Mouse (Mus musculus) monocyte, adult 2 months (primary cell): ENCODE results near the gene Lrmda.

Source experiments
- DNase-seq, 2 experiments: peaks; one replicate each; pipeline ENCODE4 v3.0.0; 2022; ENCODE audit warnings: low spot score in 2 of 2, low read depth in 1 of 2

The Lrmda gene

DNA sequence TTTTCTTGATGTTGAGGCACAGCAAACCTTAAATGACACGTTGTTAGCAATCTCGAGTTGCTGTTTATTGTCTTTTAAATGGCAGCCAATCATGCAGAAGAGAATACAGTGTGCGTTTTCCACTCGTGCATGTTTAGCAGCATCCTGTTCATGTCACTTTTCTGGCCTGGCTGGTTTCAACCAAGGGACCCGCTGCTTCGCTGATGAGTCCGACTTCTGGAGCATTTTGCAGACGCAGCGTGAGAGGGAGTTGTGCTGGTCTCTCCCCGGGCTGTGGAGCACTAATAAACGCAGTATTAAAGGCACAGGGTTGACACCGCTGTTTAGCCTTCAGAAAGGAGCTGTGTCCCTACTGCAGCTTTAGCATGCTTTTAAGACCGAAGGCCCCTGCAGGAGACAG is 133.2 kb downstream of the Lrmda start:
- DNase-seq, result no peak

DNA sequence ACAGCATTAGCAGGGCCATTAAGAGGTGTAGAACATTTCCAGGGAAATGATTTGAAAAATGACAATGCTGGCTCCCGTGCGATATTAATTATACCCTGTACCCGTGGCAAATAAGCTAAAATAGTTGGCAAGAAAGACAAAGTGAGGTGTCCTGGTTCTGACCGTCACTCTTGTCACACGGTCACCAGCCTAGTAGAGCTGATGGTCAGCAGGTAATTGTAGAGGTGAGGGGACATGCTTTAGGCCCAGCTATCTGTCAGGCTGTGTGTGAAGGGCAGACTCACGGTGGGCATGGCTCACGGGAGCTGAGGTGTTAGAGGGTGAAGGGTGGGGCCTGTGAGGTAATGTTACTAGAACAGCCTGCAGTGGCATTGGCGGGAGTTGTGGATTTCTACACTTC is 134.6 kb downstream of the Lrmda start:
- DNase-seq, result no peak

DNA sequence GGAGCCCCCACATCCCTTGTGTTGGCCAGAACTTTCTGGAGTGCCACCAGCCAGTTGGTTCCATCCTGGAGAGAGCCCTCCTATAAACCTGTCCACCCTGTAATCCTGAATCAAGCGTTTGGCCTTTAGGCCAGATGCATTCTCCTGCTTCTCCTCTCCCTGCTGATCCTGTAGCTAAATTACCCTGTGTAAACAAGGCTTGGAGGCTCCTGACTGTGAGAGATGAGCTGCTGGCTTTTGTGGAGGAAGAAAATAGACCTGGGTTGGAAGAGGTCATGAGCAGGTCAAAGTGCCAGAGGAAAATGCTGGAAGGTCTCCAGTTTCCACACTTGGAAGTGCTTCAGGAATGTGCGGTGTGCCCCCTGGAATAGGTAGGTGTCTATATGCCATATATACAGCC is 135.5 kb downstream of the Lrmda start:
- no peak for DNase-seq

DNA sequence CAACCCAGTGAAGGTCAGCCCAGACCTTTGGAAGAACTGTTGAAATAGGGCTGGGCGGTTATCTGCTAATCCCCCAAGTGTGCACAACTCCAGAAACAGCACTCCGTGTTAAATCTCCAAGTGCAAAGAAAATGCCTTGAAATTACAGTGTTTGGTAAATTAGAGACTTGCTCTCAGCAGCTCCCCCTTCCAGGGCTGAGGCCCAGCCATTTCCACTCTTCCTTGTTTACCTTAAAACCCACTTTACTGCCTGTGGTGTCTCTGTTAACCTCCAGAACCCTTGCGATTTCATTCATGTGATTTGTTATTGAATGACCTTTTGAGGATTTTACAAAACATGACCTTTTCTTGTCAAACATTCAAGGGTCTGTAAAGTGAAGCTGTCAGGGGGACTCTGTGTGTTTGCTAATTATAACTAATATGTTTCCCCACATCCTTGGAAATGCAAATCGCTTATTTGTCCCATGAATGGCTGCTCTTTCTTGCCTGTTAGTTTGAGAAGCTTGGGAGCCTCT is 136.1 kb downstream of the Lrmda start:
- no peak for DNase-seq

DNA sequence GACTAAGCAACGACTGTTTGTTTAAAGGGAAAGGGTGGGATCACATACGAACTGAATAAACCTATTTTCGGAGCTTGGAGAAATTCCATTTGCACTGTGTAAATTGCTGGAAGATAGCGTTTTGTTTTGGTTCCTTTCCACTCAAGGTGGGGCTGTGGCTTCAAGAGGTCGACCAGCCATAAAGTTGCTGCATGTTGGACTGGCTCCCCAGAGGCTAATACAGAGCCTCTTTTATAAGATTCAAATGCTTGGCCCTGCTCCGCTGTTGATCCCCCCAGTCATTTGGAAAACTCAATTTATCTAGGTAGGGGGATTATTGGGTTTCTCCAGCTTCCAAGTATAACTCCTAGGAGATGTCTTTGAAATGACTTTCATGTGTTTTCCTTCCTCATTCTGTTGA is 137.5 kb downstream of the Lrmda start:
- no peak for DNase-seq

DNA sequence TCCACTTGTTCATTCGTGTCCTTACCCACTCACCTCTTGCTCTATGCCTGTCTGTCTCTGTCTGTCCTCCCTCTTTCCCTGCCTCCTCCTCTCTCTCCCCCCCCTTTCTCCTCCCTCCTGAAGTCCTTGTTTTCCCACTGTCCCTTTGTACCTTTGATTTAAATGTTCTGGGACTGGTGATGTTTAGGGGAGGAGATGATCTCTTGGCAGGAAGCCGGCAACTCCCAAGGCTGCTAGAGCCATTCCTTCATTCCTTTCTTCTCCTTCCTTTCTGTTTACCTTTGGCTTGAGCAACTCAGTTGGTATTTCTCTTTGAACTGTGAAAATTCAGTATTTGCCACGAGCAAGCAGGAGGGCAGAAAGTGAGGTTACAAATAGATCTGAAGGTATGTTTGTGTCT is 141.9 kb downstream of the Lrmda start:
- no peak for DNase-seq

DNA sequence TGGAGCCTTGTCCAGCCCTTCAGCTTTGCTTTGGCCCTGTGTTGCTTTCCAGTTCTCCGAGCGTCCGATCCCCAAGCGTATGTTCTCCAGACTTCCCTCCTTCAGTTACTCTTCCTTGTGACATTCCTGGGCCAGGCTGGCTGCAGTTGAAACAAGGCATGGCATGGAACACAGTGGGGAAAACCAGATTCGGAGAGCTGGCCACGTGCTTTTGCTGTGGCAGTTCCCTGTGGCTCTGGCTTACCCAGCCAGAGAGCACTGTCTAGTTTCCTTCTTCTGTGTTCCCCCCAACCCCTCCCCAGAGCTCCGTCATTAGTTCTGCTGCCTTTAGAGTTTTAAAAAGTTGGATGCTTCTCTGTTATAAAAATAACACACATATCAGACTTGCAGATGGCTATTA is 147.8 kb downstream of the Lrmda start:
- no peak for DNase-seq

DNA sequence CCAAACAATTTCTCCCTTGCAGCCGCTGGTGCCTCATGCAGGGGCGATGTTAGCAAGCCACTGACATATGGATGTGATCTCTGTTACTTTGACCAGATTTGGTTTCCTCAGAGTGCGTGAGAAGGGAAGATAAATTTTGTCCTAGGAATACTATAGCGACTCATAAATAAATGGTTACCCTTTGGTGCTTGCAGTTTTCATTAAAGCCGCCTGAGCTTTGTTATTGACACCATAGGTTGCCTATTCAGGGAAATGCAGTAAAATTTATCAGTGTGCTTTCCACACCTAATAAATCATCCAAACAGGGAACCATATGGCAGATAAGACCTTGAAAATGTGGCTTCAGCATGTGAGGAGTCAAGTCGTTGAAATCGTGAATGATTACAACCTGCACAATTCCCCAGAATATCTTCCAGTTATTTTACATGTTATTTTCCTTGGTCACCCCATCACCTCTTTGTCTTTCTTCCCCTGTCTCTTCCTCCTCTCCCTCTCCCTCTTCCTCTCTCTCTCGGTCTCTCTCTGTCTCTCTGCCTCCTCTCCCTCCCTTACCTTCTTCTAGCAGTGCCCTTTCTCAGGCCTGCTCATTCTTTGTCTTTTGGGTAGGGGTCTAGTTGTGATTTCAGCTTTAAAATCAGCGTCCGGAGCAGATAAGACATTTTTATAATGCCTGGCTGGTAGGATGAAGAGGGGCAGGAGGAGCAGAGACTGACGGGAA is 148.7 kb downstream of the Lrmda start:
- no peak for DNase-seq

DNA sequence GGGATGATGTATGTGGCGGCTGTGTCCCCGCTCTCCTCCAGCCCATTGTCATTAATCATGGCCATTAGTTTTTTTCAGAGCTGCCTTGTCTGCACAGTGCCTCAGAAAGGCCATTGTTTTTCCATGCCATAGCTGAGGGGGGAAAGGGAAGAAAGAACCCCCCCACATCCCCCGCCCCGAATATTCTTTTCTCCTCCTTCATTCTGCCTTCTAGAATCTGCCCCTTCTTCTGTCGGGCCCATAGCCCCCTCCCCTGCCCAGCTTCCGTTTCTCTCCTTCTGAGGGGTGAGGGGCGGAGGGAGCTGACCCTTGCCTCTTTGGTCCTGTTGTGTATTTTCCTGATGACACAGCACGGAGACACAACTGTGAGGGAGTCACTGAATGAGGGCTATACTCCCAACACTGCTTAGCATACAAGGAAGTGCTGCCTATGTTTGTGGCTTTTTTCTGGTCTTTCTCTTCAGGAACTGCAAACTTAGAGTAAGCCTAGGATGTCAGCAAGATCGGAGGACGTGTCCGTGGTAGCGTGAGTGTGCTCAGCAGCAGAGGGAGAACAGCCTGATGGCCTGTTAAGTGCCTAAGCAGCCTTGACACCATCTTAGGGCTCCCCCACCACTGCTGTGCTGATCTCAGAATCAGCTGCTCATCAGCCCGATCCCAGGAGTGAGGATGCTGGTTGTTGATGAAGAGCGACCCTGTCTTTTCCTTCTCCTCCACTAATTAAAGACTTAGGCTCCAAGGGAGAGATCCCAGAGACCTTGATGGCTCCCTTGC is 149.5 kb downstream of the Lrmda start:
- no peak for DNase-seq

DNA sequence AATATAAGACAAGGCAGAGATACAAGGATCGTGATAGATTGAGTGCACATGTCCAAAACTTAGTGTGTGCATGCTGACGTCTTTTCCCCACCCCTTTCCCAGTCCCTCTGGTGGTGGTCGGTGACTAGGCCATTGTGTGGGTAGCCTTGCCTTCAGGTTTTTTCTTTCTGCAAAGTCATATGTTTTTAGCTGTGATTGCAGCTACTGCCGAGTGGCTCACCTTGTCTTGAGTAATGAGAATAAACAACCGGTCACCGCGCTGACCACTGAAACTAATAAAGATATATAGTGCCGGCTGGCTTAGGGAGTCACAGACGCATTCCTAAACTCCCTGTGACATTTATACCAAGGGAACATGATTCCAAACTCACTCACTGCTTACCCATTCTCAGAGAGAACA is 155.2 kb downstream of the Lrmda start:
- DNase-seq, result no peak

DNA sequence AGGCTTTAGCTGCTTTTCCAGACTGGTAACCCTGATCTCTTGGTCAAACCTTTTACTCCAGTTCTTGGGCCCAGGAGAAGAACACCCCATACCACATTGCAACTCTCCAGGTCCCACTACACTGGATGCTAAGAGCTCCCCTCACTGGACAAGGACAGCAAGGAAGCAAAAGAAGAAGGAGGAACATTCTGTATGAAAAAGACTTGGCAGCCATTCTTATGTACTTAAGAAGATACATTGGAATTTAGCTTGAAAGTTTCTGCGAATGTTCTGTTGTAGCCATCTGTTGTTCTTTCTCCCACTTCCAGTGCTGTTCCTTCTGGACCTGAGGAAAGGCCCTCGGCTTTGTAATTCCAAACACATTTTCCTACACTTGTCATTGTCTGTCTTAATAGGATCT is 160.2 kb downstream of the Lrmda start:
- no peak for DNase-seq

DNA sequence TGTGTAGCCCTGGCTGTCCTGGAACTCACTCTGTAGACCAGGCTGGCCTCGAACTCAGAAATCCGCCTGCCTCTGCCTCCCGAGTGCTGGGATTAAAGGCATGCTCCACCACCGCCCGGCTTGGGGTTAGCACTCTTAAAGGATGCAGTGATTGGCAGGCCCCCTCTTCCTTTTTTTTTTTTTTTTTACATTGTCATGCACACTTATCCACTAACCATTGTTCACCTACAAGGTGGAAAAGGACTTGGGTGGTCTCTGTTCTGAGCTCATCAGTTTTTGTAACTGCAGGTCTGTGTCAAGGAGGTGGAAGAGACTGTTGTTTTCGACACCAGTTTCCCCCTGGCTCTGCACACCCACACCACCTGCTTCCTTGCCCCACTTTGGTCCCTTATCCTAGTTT is 162.0 kb downstream of the Lrmda start:
- DNase-seq, result no peak

DNA sequence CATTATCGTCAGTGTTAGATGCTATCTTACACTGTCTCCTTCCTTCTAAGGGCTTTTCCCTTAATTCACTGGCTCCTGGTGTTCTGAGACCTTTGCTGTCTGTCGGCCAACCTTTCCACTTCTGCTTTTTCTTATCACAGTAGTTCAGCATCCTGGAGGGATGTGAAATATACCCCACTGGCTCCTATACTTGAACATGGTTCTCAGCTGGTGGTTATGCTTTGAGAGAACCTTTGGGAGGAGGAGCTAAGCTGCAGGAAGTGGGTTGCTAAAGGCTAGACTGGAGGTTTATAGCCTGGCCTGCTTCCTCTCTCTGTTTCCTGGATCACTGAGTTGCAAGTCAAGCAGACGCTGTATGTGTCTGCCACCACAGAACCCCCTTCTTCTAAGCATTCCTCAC is 163.7 kb downstream of the Lrmda start:
- peak in 1 of 2 experiments; percentile 1 for DNase-seq

DNA sequence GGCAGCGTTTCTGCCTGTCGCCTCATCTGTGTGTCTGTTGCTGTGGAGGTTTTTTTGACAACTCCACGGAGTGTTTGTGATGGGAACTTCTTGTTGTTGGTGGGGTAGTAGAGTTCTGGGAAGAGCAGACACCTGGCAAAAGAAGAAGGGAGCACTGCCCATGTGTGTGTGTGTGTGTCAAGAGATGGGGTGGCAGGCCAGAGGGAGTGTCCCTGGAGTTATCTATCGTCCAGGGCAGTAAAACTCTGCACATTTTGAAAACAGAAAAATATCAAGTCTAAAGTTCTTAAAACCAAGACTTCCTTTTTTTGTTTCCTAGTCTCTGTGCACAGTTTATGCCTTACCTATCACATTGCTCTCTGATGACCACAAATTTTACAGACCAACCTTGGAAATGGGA is 165.9 kb downstream of the Lrmda start:
- DNase-seq, result no peak

DNA sequence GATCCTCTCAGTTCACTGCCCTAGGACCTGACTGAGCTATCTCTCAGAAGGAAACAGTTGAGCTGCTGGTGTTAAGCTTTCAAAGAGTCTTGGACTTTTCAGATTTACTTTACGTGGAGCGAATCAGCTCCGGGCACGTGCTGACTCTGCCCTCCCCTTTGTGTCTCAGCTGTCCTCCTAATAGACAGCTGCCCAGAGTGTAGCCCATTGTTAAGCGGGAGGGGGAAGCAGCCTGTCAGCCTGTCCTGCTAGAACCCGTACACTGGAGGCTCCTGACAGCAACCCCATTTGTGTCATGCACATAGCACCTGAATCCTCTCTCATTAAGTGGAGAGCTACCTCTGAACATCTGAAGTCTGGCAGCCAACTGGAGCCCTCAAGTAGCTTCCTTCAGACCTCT is 170.6 kb downstream of the Lrmda start:
- no peak for DNase-seq

DNA sequence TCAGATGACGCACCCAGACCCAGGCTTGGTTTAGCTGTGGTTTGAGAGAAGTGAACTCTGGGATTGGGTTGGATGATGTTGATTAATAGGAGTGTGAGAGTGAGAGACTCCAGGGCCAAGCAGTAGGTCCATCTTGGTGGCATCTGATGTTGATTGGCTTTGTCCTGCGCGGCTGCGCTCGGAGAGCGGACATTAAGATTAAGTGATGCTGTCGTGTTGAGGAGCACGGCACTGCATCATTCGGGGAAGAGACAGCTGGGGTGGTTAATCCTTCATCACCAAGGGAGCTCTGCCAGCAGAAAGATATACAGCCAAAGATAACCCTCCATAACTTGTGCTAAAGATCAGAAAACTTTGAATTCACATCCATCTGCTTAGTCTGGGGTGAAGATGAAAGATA is 172.7 kb downstream of the Lrmda start:
- DNase-seq, result no peak

DNA sequence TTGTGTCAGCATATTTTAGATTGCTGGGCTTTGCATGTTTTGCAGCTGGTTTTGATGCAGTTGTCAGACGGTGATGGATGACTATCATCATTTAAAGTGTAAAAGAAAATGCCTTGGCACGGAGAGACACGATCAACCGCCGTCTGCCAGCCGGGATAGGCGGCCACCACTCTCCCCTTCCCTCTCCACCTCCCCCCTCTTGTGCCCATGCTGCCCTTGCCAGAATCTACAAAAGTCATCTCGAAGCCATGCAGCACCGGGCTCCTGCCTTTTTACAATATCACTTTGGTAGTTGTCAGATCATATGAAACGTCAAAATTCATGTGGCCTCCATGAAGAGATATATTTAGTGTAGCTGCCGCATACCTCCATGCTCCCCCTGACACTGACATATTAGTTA is 178.5 kb downstream of the Lrmda start:
- DNase-seq, result no peak

DNA sequence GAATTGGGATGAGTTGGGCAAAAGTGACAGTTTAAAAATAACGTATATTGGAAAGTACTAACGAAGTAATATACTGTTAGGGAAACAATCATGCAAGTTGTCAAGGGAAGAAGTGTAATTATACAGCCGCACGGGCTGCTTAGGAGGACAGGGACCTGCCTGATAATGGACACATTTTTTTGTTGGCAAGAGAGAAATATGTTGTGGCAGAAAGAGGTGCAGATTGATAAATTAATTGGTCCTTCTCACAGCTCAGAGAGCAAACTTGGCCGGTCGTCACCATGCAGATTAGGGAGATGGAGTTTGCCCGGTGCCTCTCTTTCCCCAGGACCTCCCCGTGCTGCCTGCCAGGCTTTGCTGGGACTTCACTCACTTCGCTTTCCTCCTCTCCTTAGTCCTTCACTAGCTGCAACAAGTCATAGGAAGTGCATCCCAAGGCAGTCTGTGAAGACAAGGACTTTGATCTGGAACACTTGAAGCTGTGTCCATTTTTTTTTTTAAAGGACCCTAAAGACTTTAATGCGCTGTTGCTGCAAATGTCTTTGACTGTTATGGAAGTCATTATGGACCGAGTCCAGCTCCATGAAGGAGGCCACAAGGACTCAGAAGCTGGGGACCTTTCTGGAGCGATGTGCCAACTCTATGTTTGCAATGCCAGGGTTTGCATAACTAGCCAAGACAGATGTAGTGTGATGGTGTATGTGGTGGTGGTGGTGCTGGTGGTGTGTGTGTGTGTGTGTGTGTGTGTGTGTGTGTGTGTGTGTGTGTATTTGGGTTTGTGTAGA is 179.3 kb downstream of the Lrmda start:
- DNase-seq, result no peak

DNA sequence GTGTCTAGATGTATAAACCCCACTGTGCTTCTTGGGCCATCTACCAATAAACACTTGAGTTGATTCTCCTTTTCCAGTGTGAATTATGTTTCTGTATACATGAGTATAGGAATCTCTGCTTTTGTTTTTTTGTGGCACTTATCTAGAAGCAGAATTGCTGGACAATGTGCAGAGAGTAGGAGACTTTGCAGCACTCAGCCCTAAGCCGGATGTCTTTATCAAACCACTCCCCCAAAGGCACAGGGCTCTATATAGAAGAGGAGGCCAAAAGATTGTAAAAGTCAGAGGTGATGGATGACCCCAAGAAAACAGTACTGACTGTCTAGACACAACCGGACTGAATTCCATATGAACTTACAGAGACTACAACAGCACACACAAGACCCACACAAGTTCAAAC is 182.2 kb downstream of the Lrmda start:
- no peak for DNase-seq

DNA sequence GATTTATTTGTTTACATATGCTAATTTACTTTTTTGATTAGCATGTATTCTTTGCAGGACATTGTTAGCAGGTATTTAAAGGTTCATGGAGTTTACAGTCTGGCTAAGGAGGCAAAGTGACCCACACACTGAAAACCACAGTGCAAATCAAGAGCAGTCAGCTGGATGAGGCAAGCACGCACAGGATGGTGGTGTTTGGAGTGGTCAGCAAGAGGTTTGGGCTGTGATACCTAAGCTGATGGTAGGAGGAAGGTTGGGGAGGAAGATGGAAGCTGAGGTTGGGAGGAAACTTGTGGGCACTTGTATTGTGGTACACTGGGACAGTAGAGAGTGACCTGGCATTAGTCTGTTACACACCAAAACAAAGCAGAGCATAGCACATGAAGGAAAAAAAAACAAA is 191.1 kb downstream of the Lrmda start:
- DNase-seq, result no peak

DNA sequence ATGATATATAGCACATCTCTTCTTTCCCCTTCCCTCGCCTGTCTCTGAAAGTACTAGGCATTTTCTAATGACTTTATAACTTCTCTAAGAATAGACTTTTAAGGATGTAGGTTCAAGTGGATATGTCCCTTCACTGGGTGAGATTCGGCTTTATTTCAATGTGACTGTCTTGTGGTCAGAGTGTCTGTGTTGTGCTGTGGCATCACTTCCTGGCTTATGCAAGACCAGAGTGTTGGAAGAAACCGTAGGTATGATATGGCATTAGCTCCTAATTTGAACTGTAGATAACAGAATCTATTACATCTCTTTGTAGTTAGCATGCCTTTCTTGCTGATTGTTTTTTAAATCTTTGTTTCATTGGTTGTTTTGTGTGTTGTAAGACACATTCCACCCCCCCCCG is 198.7 kb downstream of the Lrmda start:
- DNase-seq, result peak in 1 of 2 experiments; percentile 19

DNA sequence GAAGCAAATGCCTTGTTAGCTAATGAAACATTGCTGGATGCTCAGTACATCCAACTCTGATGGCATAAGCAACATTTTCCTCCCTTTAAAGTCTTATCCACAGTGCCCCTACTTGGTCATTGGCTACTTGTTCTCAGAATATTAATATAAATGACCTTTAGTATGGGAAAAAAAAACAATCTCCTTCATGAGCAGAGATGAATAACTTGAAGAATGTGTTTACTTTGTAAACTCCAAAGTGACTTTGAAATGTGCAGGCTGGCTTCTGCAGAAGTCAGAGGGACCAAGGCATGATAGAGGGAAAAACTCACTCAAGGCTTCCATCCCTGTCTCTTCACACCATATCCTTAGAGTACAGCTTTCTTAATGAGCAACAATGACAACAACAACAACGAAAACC is 202.5 kb downstream of the Lrmda start:
- DNase-seq, result no peak
